Mouse (Mus musculus): Measurements from ENCODE around the gene Mall. TPM values are rescaled to one million over a fixed set of nuclear protein-coding genes. Genes with fewer than 3 reads are reported as not detected.
A peak's percentile ranks its signal among the peaks of the same experiment; 100 is the strongest.

The Mall gene
- total and polyA plus RNA-seq, 2 experiments from 2014 or later, result 7.4 to 13.0 TPM

DNA sequence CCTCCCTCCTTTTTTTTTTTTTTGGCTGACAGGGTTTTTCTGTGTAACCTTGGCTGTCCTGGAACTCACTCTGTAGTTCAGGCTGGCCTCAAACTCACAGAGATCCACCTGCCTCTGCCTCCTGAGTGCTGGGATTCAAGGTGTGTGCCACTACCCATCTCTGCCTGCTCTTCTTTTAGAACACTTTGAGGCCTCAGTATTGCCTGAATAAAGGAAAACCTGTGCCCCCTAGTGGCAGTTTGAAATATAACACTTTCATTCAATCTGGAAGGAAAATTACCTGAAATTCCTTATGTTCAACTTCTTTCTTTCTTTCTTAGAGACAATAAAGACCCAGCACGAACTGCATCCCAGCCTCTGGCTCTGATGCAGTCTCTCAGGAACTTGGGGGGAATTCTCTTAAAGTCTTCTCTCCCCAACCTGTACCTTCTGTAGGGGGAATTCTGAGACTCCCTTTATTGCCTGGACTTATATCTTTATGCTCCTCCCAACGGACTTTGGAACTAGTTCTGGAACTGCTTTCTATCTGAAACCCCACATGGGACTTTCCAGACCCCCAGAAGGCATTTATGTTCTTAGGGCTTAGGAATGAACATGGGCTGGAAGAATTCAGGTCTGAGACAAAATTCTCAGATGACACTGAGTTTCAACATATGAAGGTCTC, 61.8 kb downstream of the Mall start:
- H3K4me1 ChIP-seq (ENCODE audit: control insufficient read depth, insufficient read depth), result no peaks in the 10 kb centered on the region
- DNase-seq (ENCODE audit: low spot score), result peak; percentile 21
- H3K9ac ChIP-seq (replicated peaks; ENCODE audit: low read depth, low read length), result no peak overlapping the region
- H3K36me3 ChIP-seq (replicated peaks; ENCODE audit: control insufficient read depth, insufficient read depth, low read length), result no peaks in the 10 kb centered on the region
- H3K27me3 ChIP-seq (ENCODE audit: control insufficient read depth, insufficient read depth, low read length), result 0 out of 2 replicates have a peak, but pooled peaks cover 8% of the 10 kb centered on the region
- WGBS, result 9% methylated on average over 2 of the region's 2 CpGs
- H3K9me3 ChIP-seq (replicated peaks; ENCODE audit: control insufficient read depth, low read length), result no peaks in the 10 kb centered on the region
- H3K27ac ChIP-seq (ENCODE audit: low read depth), result no peak overlapping the region
- no peak for TF ChIP-seq EP300 (IDR thresholded peaks at IDR 0.05; ENCODE audit: low read depth)
- TF ChIP-seq CTCF (IDR thresholded peaks at IDR 0.05; ENCODE audit: low read depth), result peak; percentile 67
- no peak overlapping the region for H3K4me2 ChIP-seq (ENCODE audit: low read depth, low read length)
- H3K4me3 ChIP-seq (ENCODE audit: low read depth, low read length), result no peak overlapping the region
- no peak for ATAC-seq (ENCODE audit: insufficient read depth, low read depth)

DNA sequence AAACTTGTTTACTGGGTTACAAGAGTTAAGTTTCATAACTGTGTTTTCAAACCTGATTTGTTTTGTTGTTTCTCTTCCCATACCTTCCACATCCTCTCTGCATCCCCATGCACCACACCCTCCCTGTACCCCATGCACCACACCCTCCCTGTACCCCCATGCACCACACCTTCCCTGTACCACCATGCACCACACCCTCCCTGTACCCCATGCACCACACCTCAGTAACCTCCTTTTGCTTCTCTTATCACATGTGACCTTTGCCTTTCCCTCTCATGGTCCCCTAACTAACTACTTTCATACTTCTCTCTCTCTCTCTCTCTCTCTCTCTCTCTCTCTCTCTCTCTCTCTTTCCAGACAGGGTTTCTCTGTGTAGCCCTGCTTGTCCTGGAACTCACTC, 62.7 kb downstream of the Mall start:
- Histone ChIP-seq H3K4me2 (ENCODE audit: low read depth, low read length) (no peak overlapping the region), H3K27me3 (ENCODE audit: control insufficient read depth, insufficient read depth, low read length) (0 out of 2 replicates have a peak, but pooled peaks cover 8% of the 10 kb centered on the region), H3K9me3 (replicated peaks; ENCODE audit: control insufficient read depth, low read length) (no peaks in the 10 kb centered on the region), H3K4me3 (ENCODE audit: low read depth, low read length) (no peak overlapping the region), H3K4me1 (ENCODE audit: control insufficient read depth, insufficient read depth) (no peaks in the 10 kb centered on the region), H3K9ac (replicated peaks; ENCODE audit: low read depth, low read length) (no peak overlapping the region), H3K36me3 (replicated peaks; ENCODE audit: control insufficient read depth, insufficient read depth, low read length) (no peaks in the 10 kb centered on the region), H3K27ac (ENCODE audit: low read depth) (no peak overlapping the region)
- ATAC-seq (ENCODE audit: insufficient read depth, low read depth) (no peak), DNase-seq (ENCODE audit: low spot score) (no peak)
- TF ChIP-seq CTCF (IDR thresholded peaks at IDR 0.05; ENCODE audit: low read depth), result no peak
- TF ChIP-seq EP300 (IDR thresholded peaks at IDR 0.05; ENCODE audit: low read depth), result no peak

DNA sequence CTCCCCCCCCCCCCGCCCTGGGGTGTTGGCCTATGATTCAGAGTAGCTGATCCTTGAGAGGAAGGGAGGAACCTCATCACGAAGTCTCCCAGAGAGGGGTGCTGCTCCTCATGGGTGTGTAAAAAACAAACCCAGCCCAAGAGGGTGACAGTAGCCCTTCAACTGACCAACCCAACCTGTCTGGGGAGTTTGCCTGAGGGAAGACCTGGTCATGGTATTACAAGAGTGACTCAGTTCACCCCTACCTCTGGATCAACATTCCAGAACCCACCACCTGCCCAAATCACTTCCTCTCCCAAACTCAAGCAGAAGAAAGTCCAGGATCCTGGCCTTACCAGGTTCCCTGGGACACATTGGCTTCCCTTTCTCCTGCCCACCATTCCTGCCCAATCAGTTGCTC, 67.0 kb downstream of the Mall start:
- no peak for TF ChIP-seq EP300 (IDR thresholded peaks at IDR 0.05; ENCODE audit: low read depth)
- TF ChIP-seq CTCF (IDR thresholded peaks at IDR 0.05; ENCODE audit: low read depth), result no peak
- H3K9me3 ChIP-seq (replicated peaks; ENCODE audit: control insufficient read depth, low read length), result no peaks in the 10 kb centered on the region
- no peaks in the 10 kb centered on the region for H3K4me1 ChIP-seq (ENCODE audit: control insufficient read depth, insufficient read depth)
- no peaks in the 10 kb centered on the region for H3K36me3 ChIP-seq (replicated peaks; ENCODE audit: control insufficient read depth, insufficient read depth, low read length)
- 19% methylated on average over 2 of the region's 2 CpGs for WGBS
- no peak overlapping the region for H3K4me3 ChIP-seq (ENCODE audit: low read depth, low read length)
- no peak overlapping the region for H3K9ac ChIP-seq (replicated peaks; ENCODE audit: low read depth, low read length)
- DNase-seq (ENCODE audit: low spot score) (no peak), ATAC-seq (ENCODE audit: insufficient read depth, low read depth) (no peak)
- no peak overlapping the region for H3K4me2 ChIP-seq (ENCODE audit: low read depth, low read length)
- H3K27me3 ChIP-seq (ENCODE audit: control insufficient read depth, insufficient read depth, low read length), result peaks cover 11% of the 10 kb centered on the region
- H3K27ac ChIP-seq (ENCODE audit: low read depth), result no peak overlapping the region

DNA sequence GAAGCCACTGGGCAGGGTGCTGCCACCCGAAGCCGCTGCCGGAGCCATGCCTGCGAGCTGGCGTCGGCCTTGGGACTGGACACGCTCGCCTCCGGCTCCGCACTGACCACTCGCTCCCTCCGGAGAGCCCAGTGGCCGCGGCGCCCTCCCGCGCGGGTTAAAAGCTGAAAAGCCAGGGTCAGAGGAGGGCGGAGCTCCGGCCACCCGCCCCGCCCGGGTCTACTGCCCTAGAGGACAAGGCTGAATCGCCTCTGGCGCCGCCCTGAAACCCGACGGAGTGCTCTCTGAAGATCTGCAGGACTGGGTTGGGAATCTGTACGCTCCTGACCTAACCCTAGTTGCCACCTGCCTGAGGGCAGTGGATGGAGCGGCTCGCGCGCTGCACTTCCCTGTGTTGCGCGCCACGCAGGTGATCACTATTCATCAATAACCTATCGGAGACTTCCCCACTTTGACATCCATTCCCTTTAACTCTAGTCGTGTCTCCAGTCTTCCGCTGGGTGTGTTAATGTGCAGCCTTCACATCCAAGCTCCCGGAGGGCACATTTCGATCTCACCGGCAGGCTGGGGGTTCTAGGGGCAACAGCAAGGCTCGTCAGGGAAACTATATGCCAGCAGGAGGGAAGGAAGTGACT, 73.5 kb downstream of the Mall start, which contains the start of gene Mal:
Gene Mal (minus strand): TSS at position 610 of the 635 bp plus-strand sequence.
- Histone ChIP-seq H3K27ac (ENCODE audit: low read depth) (no peak within 1 kb of the TSS), H3K4me3 (ENCODE audit: low read depth, low read length) (peak within 1 kb of the TSS; percentile 51), H3K4me2 (ENCODE audit: low read depth, low read length) (peak within 1 kb of the TSS; percentile 82), H3K4me1 (ENCODE audit: control insufficient read depth, insufficient read depth) (0 out of 2 replicates have a peak, but pooled peaks cover 6% of the 10 kb centered on the region), H3K36me3 (replicated peaks; ENCODE audit: control insufficient read depth, insufficient read depth, low read length) (no peaks in the 10 kb centered on the region), H3K9ac (replicated peaks; ENCODE audit: low read depth, low read length) (0 out of 2 replicates have a peak within 1 kb of the TSS, but pooled peaks have one; percentile 38), H3K27me3 (ENCODE audit: control insufficient read depth, insufficient read depth, low read length) (peaks cover 58% of the 10 kb centered on the region), H3K9me3 (replicated peaks; ENCODE audit: control insufficient read depth, low read length) (no peaks in the 10 kb centered on the region)
- ATAC-seq (ENCODE audit: insufficient read depth, low read depth), result 0 out of 2 replicates have a peak, but pooled peaks have one; percentile 17
- TF ChIP-seq EP300 (IDR thresholded peaks at IDR 0.05; ENCODE audit: low read depth) (no peak), CTCF (IDR thresholded peaks at IDR 0.05; ENCODE audit: low read depth) (no peak)
- WGBS, result 1% methylated on average over 43 of the region's 43 CpGs
- DNase-seq (ENCODE audit: low spot score), result no peak

DNA sequence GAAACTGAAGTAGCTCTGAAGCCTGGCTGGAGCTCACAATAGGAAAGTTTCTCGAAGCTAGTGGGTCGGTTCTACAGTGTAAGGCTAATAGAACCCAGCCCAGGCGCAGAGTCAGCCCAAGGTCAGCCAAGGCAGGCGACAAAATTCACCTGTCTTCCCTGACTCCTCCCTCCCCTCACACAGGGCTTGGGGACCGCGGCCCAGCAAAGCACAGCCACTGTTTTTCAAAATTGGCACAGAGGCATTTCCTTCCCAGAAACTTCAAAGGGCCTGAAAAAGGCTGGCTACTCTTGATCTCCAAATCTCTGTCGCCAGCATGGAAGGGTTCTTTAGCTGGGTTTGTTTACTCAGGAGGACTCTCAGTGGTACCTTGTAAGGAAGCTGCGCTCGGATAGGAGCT, 74.3 kb downstream of the Mall start:
- H3K27me3 ChIP-seq (ENCODE audit: control insufficient read depth, insufficient read depth, low read length), result peaks cover 54% of the 10 kb centered on the region
- TF ChIP-seq EP300 (IDR thresholded peaks at IDR 0.05; ENCODE audit: low read depth) (no peak), CTCF (IDR thresholded peaks at IDR 0.05; ENCODE audit: low read depth) (no peak)
- no peak for DNase-seq (ENCODE audit: low spot score)
- peak overlapping the region; percentile 51 for H3K4me3 ChIP-seq (ENCODE audit: low read depth, low read length)
- 16% methylated on average over 9 of the region's 9 CpGs for WGBS
- peak overlapping the region; percentile 82 for H3K4me2 ChIP-seq (ENCODE audit: low read depth, low read length)
- no peaks in the 10 kb centered on the region for H3K36me3 ChIP-seq (replicated peaks; ENCODE audit: control insufficient read depth, insufficient read depth, low read length)
- 0 out of 2 replicates have a peak, but pooled peaks cover 6% of the 10 kb centered on the region for H3K4me1 ChIP-seq (ENCODE audit: control insufficient read depth, insufficient read depth)
- H3K9me3 ChIP-seq (replicated peaks; ENCODE audit: control insufficient read depth, low read length), result no peaks in the 10 kb centered on the region
- no peak overlapping the region for H3K9ac ChIP-seq (replicated peaks; ENCODE audit: low read depth, low read length)
- no peak for ATAC-seq (ENCODE audit: insufficient read depth, low read depth)
- H3K27ac ChIP-seq (ENCODE audit: low read depth), result no peak overlapping the region
